Mouse (Mus musculus) bone marrow macrophage, adult 2 months (primary cell): ENCODE data around the gene Cmas.

Experiments
- CTCF ChIP-seq: IDR thresholded peaks from 2 replicates; pipeline ENCODE4 v1.5.1; 2012; ENCODE audit warnings: low read depth, mild to moderate bottlenecking, low read length, moderate library complexity
- POLR2A ChIP-seq: IDR thresholded peaks from 2 replicates; pipeline ENCODE4 v1.6.1; 2012; ENCODE audit warnings: mild to moderate bottlenecking, low read depth, low read length, borderline replicate concordance

DNA sequence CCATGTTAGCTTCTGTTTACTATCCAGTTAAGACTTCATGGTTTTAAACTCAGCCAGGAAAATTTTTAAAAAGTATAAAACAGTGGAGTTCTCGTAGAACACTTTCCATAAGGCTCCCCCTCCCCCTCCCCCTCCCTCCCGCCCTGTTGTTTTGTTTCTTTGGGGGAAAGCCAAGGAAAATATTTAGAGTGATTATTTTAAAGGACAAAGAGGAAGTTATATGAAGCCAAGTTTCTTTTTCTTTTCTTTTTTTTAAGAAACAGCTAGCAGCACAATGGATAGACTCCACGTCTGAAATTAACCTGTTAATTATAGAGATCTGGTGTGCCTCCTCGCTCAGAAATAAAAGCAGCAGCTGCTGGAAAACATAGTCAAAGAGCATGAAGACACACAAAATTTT lies 45.4 kb upstream of the Cmas start:
- TF ChIP-seq POLR2A (no peak), CTCF (no peak)
